Mouse (Mus musculus): ENCODE results near the gene Upk3bl.
A peak's percentile ranks its signal among the peaks of the same experiment; 100 is the strongest.

DNA sequence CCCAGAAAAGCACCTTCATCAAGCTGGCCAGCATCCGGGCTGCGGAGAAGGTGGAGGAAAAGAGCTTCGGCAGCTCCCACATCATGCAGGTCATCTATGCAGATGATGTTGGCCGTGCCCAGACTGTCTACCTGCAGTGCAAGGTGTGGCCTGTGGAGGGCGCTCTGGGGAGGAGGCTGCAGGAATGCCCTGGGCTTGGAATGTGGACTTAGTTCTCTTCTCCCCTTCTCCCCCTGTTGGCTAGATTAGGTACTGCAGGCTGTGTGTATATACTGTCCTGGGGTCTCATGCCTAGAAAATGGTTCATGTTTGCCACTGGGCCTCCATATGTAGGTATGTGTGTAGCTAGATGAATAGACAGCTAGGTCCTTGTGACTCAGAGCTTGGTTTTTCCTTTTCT is 50.2 kb downstream of the Upk3bl start:
- TF ChIP-seq POLR2A (IDR thresholded peaks at IDR 0.05; ENCODE audit: borderline replicate concordance, low read depth, low read length) (no peak), CTCF (IDR thresholded peaks at IDR 0.05; ENCODE audit: low read depth, low read length) (peak; percentile 48; the same call in 1 of the 2 replicates)

All from bone marrow macrophage, adult 2 months (primary cell).